Mouse (Mus musculus) 3134 (cell line): Measurements from ENCODE around the gene Emc1.
"Not testable (repeated sequence)": the region's sequence is repeated elsewhere in the genome, so short reads cannot be mapped to it uniquely, and the experiment has no call there.

Source experiments
- DNase-seq: peaks from one replicate; pipeline ENCODE4 v3.0.0-alpha.2; 2011; ENCODE audit warnings: low spot score; ENCODE audit not compliant: insufficient read length; ENCODE audit errors: extremely low read depth

Emc1 gene

GRCm38 (mm10) chr4:139352832-139353231 is 445 bp downstream of the Emc1 start:
- DNase-seq, result no peak

GRCm38 (mm10) chr4:139357211-139357610 is 4.8 kb downstream of the Emc1 start:
- no peak for DNase-seq

DNA sequence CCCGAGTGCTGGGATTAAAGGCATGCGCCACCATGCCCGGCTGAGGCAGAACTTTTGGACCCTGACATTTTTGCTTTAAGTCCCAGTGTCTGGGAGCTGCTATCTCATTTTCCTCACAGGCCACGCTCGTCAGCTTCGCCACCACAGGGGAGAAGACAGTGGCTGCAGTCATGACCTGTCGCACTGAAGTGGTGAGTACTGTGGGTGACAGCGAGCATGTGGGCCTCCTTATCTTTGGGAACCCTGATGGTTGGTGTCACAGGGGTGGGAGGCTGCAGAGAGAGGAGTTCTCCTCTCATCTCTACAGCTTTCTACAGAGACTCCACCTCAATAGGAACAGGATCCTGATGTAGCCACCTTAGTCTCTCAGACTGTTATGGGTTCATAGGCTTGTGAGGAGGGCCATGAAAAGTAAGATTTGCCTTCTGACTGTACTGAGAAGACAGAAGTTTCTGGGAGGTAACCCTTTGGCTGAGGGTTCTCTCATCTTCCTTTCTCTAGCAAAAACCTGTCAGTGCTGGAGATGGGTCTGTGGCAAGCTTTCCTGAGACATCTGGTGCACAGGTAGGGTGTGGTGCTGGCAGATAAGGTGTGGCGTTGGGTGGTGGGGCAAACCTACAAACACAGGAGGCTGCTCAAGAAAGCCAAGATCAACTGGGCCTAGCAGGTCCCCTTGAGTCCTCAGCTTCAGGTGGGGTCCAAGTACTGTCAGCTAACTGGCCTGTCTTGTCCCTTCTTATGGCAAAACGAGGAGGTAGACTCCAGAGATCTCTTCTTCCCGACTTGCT is 8.6 kb downstream of the Emc1 start:
- DNase-seq, result no peak

DNA sequence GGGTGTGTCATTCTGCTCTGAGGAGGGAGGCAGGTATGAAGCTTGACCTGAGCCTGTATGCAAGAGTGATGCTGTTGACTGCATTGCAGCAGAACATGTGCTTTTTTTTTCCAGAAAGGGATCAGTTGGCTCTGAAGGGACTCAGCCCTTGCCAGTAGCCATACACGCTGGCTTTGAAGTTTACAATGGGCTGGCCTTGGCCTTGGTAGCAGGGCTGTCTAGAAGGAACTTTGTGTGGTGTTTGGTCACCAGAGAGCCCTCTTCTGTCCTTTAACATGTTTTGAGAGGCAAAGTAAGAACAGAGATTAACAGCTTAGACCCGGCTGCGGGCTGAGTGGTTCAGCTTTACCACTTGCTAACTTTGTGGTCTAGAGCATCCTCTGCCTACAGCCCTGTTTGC is 14.9 kb downstream of the Emc1 start:
- DNase-seq, result no peak

- DNase-seq, result no peak
These were observed 15.7 kb downstream of the Emc1 start for GRCm38 (mm10) chr4:139368038-139368437.

DNA sequence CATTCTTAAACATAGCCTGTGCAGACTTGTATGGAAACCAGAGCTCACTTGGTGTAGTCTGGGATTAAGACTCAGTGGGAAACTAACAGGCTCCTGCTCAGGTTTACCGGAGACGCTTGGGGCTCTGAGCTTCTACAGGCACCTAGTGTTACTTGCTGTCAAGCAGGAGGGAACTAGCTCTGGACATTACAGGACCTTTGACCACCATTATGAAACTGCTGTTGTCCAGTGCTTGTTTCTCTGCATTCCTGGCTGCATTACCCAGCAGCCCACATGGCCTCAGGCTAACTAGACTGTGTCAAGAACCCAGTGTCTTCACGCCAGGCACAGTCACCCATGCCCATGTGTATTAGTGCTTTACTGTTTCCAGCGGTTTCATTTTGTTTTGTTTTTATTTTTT is 20.7 kb downstream of the Emc1 start:
- no peak for DNase-seq

GRCm38 (mm10) chr4:139373531-139373930 is 21.1 kb downstream of the Emc1 start:
- DNase-seq, result no peak

GRCm38 (mm10) chr4:139379719-139380118 is 27.3 kb downstream of the Emc1 start:
- no peak for DNase-seq

- DNase-seq, result peak; percentile 99
These were observed 27.9 kb downstream of the Emc1 start for GRCm38 (mm10) chr4:139380207-139380748.

GRCm38 (mm10) chr4:139380775-139381451 is 28.5 kb downstream of the Emc1 start:
- no peak for DNase-seq

DNA sequence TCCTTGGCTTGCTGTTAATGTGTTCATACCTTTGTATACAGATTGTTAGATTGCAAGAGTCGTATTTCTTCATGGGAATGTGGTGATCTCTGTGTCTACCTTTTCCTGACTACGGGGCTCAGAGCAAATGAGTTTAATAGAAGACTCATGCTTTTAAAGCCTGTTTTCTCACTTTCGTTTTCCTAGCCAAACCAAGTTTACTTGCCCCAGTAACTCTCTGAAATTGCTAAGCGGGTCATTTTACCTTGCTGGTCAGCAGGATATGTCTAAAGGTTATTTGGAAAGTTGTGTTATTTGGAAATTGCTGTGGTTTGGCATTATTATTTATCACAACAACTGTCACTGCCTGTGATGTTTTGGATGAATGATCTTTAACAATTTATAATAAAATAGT is 29.1 kb downstream of the Emc1 start:
- DNase-seq, result no peak

DNA sequence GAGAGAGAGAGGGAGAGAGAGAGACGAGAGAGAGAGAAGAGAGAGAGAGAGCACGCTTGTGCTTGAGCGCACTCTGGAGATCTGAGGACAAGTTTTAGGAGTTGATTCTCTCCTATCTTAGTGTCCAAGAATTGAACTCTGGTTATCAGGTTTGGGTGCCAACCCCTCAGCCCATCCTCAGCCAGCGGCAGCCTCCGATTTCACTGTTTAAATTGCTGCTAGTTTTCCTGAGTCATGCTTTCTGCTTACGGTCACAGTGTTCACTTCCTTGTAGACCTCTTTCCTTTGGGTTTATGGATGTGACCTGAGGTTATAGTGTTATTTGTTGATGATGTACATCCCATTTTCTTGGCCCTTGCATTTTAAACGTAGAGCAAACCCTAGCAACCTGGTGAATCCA is 29.8 kb downstream of the Emc1 start:
- DNase-seq, result no peak

- not testable (repeated sequence) for DNase-seq
These were observed 33.5 kb downstream of the Emc1 start for GRCm38 (mm10) chr4:139385841-139386240.

GRCm38 (mm10) chr4:139386869-139387319 is 34.5 kb downstream of the Emc1 start:
- DNase-seq, result no peak

- DNase-seq, result no peak
These were observed 37.2 kb downstream of the Emc1 start for GRCm38 (mm10) chr4:139389557-139389956.

DNA sequence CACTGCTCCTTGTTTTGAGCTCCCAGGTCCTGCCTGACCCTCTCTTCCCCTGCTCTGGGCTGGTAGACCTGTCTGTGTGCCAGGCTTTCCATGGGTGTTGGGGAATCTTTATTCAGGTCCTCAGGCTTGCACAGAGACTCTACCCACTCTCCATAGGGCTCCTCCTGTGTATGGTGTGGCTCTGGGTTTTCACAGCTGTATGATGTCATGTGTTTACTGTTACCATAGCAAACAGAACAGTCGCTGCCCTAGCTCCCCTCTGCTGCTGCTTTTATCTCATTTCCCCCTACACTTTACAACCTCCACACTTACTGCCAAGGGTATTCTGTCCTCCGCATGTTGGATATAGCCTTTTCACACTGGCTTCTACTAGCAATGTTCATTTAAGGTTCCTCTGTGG is 43.0 kb downstream of the Emc1 start:
- no peak for DNase-seq

DNA sequence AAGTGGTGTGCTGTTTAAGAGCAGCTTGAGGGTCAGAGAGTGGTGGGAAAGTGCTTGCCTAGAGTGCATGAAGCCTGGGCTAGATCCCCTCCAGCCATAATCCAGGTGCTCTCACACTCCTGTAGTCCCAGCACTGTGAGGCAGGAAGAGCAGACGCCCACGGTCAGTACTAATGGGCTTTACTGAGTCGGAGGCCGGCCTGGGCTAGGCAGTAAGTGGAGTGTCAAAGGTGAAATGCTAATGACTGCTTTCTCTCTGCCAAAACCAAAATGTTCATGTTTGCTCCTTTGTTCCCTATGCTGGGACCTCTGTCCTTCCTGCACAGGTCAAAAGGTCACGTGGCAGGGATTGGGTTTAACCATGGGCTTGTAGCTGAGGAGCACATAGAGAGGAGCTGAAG is 48.1 kb downstream of the Emc1 start:
- no peak for DNase-seq

GRCm38 (mm10) chr4:139403214-139403613 is 50.8 kb downstream of the Emc1 start:
- DNase-seq, result no peak

GRCm38 (mm10) chr4:139411351-139411750 is 59.0 kb downstream of the Emc1 start:
- DNase-seq, result no peak

DNA sequence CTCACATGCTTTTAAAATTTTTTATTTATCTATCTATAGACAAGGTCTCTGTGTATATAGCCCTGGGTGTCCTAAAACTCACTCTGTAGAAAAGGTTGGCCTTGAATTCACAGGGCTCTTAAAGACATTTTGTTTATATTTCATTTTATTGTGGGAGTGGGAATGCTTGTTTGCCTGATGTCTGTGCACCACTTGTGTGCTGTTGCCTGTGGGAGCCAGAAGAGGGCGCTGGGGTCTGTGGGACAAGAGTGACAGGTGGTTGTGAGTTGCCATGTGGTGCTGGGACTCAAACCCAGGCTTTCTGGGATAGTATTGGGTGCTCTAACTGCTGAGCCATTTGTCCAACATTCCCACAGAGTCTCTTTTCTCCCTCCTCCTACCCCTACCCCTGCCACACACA is 65.5 kb downstream of the Emc1 start:
- no peak for DNase-seq

DNA sequence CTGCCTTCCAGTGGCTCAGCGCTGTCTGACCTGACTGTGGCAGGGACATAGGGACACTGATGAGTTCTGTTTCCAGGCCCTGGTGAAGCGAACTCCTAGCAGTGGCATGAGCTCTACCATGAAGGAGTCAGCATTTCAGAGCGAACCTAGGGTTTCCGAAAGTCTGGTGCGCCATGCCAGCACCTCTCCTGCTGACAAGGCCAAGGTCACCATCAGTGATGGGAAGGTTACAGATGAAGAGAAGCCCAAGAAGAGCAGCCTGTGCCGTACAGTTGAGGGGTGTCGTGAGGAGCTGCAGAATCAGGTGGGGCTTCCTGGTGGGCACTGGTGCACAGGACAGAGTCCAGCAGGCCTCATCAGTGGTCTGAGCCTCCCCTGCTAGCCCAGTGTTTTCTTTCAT is 69.2 kb downstream of the Emc1 start:
- no peak for DNase-seq

DNA sequence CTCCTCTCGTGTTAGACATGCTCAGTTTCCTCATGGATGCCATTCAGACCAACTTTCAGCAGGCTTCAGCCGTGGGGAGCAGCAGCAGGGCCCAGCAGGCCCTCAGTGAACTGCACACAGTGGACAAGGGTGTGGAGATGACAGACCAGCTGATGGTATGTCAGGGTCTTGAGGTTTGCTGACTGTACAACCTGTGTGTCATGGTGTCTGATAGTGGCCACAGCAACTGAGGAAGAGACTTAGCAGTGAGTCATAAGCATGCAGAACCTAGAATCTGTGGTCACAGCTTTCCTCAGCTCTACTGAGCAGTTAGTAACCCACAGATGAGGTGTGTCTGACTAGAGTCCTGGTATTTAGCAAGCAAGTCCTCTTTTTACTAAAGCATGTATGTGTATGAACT is 70.0 kb downstream of the Emc1 start:
- DNase-seq, result peak; percentile 38
